Mouse (Mus musculus) C2C12 (cell line): Measurements from ENCODE around the gene Ranbp3l.

Source experiments
- CTCF ChIP-seq: IDR thresholded peaks from one replicate; pipeline ENCODE4 v1.5.1; 2011; ENCODE audit not compliant: control insufficient read depth, insufficient read depth, insufficient read length
- MAX ChIP-seq: IDR thresholded peaks from one replicate; pipeline ENCODE4 v1.6.1; 2011; ENCODE audit warnings: mild to moderate bottlenecking, control low read depth
- USF1 ChIP-seq: IDR thresholded peaks from one replicate; pipeline ENCODE4 v1.6.1; 2011; ENCODE audit warnings: low read depth, mild to moderate bottlenecking, control low read depth, moderate library complexity

GRCm38 (mm10) chr15:8991859-8992838, 24.4 kb downstream of the Ranbp3l start:
- TF ChIP-seq CTCF: no peak
- no peak for TF ChIP-seq USF1
- TF ChIP-seq MAX: no peak
